Mouse (Mus musculus) neural tube, embryonic 10.5 days (tissue): ENCODE results near the gene Dctn3.

Source experiments
- DNase-seq: peaks from one replicate; pipeline ENCODE4 v3.0.0-alpha.2; 2017; ENCODE audit warnings: low spot score; ENCODE audit errors: extremely low spot score

Dctn3 gene

GRCm38 (mm10) chr4:41671963-41672480 is 50.9 kb downstream of the Dctn3 start:
- DNase-seq, result no peak

DNA sequence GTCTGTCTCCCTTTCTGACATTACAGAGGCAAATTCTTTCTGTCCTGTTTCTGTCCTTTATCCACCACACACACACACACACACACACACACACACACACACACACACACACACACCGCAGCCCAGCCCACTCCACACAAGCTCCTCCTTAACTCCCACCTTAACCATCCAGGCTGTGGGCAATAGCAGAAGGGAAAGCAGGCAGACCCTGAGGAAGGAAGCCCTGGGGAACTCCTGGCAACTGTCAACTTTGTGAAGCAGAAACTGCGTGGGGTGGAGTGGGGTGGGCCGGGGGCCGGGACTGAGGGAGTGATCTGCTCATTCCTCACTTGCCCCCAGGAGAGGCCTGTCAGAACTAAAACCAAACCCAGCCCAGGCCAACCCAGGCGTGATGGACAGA is 51.5 kb downstream of the Dctn3 start:
- no peak for DNase-seq

- no peak for DNase-seq
Observed at GRCm38 (mm10) chr4:41670836-41671235, 52.1 kb downstream of the Dctn3 start.

- DNase-seq, result no peak
Observed at GRCm38 (mm10) chr4:41666646-41667045, 56.3 kb downstream of the Dctn3 start.

GRCm38 (mm10) chr4:41665009-41665675 is 57.8 kb downstream of the Dctn3 start:
- DNase-seq, result peak; percentile 53
